In genomic region chr11:76630023-76630422, GRCm38 (mm10) we compare ENCODE assay signal across 22 mouse cellular contexts. TPM values are rescaled to one million over a fixed set of nuclear protein-coding genes. Genes with fewer than 3 reads are reported as not detected.
DNase-seq lines count a peak whose midpoint lies in the region; ATAC-seq lines count a peak whose summit lies in the region.
"Had no signal": no experiment of that assay in that cellular context is flagged by ENCODE, and none has a peak within 500 bp of the region (broad histone marks: within the 10 kb centered on the region; RNA-seq: fewer than 3 reads in every experiment).

No protein-coding gene starts in this region.

- no peak for DNase-seq in kidney, postnatal 4 days
- no peak for DNase-seq in lung, postnatal 25 days (ENCODE audit: low spot score)
- DNase-seq in limb, embryonic 10.5 days (ENCODE audit: low spot score): no peak
- no peak for DNase-seq in layer of hippocampus, adult 11-12 months (ENCODE audit: low spot score)
- DNase-seq: adrenal gland, adult 2 months; adrenal gland, postnatal 25 days; cerebellum, adult 18-20 months; cerebellum, adult 9-11 months; cerebellum, postnatal 36 days; gastrocnemius, postnatal 36 days; heart, adult 11 months; heart, postnatal 10 days; heart, postnatal 4 days had no signal

- peak; percentile 77 for ATAC-seq in kidney, embryonic 15.5 days (replicated peaks; ENCODE audit: low FRiP score)
- ATAC-seq in lung, embryonic 15.5 days (ENCODE audit: borderline replicate concordance, extremely low read depth, low FRiP score, low TSS enrichment): no peak
- ATAC-seq: forebrain, embryonic 14.5 days had no signal

- H3K36me3 ChIP-seq in kidney, embryonic 15.5 days: no peaks in the 10 kb centered on the region
- H3K36me3 ChIP-seq in lung, embryonic 15.5 days: no peaks in the 10 kb centered on the region
- H3K36me3 ChIP-seq in limb, embryonic 10.5 days: no peaks in the 10 kb centered on the region
- H3K36me3 ChIP-seq: embryonic facial prominence, embryonic 15.5 days; forebrain, embryonic 10.5 days; heart, embryonic 10.5 days; hindbrain, embryonic 12.5 days had no signal

- no peaks in the 10 kb centered on the region for H3K9me3 ChIP-seq in kidney, embryonic 15.5 days (replicated peaks)
- H3K9me3 ChIP-seq in lung, embryonic 15.5 days: no peaks in the 10 kb centered on the region
- no peaks in the 10 kb centered on the region for H3K9me3 ChIP-seq in limb, embryonic 10.5 days (replicated peaks)
- H3K9me3 ChIP-seq: embryonic facial prominence, embryonic 15.5 days; heart, embryonic 10.5 days; hindbrain, embryonic 12.5 days had no signal

- H3K9ac ChIP-seq in kidney, embryonic 15.5 days: no peak overlapping the region
- no peak overlapping the region for H3K9ac ChIP-seq in lung, embryonic 15.5 days
- H3K9ac ChIP-seq: embryonic facial prominence, embryonic 15.5 days; hindbrain, embryonic 12.5 days had no signal

- H3K27ac ChIP-seq in kidney, embryonic 15.5 days: peak overlapping the region; percentile 71
- 0 out of 2 replicates have a peak overlapping the region, but pooled peaks have one; percentile 22 for H3K27ac ChIP-seq in lung, embryonic 15.5 days
- H3K27ac ChIP-seq in limb, embryonic 10.5 days: 0 out of 2 replicates have a peak overlapping the region, but pooled peaks have one; percentile 14
- H3K27ac ChIP-seq: embryonic facial prominence, embryonic 15.5 days; forebrain, embryonic 10.5 days; heart, embryonic 10.5 days; hindbrain, embryonic 12.5 days had no signal

- H3K4me3 ChIP-seq in kidney, embryonic 15.5 days (replicated peaks): no peak overlapping the region
- no peak overlapping the region for H3K4me3 ChIP-seq in lung, embryonic 15.5 days
- no peak overlapping the region for H3K4me3 ChIP-seq in limb, embryonic 10.5 days
- H3K4me3 ChIP-seq: embryonic facial prominence, embryonic 15.5 days; erythroblast, embryonic 14.5 days; forebrain, embryonic 10.5 days; heart, embryonic 10.5 days; hindbrain, embryonic 12.5 days had no signal

- 28% methylated on average over 2 of the region's 2 CpGs for WGBS in kidney, embryonic 15.5 days
- 16% methylated on average over 2 of the region's 2 CpGs for WGBS in lung, embryonic 15.5 days
- WGBS in limb, embryonic 10.5 days: 54% methylated on average over 2 of the region's 2 CpGs

- peaks cover 14% of the 10 kb centered on the region for H3K4me1 ChIP-seq in kidney, embryonic 15.5 days
- peaks cover 7% of the 10 kb centered on the region; the same call in 1 of the 2 replicates for H3K4me1 ChIP-seq in lung, embryonic 15.5 days
- H3K4me1 ChIP-seq in limb, embryonic 10.5 days: peaks cover 6% of the 10 kb centered on the region
- H3K4me1 ChIP-seq: embryonic facial prominence, embryonic 15.5 days; hindbrain, embryonic 12.5 days had no signal

- no peaks in the 10 kb centered on the region for H3K27me3 ChIP-seq in kidney, embryonic 15.5 days
- H3K27me3 ChIP-seq in lung, embryonic 15.5 days: no peaks in the 10 kb centered on the region
- H3K27me3 ChIP-seq in limb, embryonic 10.5 days (ENCODE audit: low read depth, poor library complexity, severe bottlenecking): no peaks in the 10 kb centered on the region
- H3K27me3 ChIP-seq: embryonic facial prominence, embryonic 15.5 days; hindbrain, embryonic 12.5 days had no signal

- H3K4me2 ChIP-seq in kidney, embryonic 15.5 days: no peak overlapping the region
- H3K4me2 ChIP-seq in lung, embryonic 15.5 days: no peak overlapping the region
- H3K4me2 ChIP-seq: embryonic facial prominence, embryonic 15.5 days; hindbrain, embryonic 12.5 days had no signal

RNA-seq across cellular contexts. Expression of gene Abr, which starts 7.9 kb away (rescaled TPM):
- polyA plus RNA-seq in kidney, embryonic 15.5 days (2015; fragmentation: Nextera tagmentation; extraction: Ambion mirVana): 44.2 and 48.3 TPM in 2 replicates
- polyA plus RNA-seq in lung, embryonic 15.5 days (2015; fragmentation: Nextera tagmentation; extraction: Ambion mirVana): 25.9 and 28.3 TPM in 2 replicates
- polyA plus RNA-seq in limb, embryonic 10.5 days (2016; fragmentation: Nextera tagmentation; extraction: Ambion mirVana): 44.7 and 53.7 TPM in 2 replicates

RNA-seq across cellular contexts. Expression of gene Bhlha9, which starts 42.2 kb away (rescaled TPM):
- 0.30 and 0.54 TPM in 2 replicates for polyA plus RNA-seq in kidney, embryonic 15.5 days (2015; fragmentation: Nextera tagmentation; extraction: Ambion mirVana)
- not detected in 2 replicates for polyA plus RNA-seq in lung, embryonic 15.5 days (2015; fragmentation: Nextera tagmentation; extraction: Ambion mirVana)
- polyA plus RNA-seq in limb, embryonic 10.5 days (2016; fragmentation: Nextera tagmentation; extraction: Ambion mirVana): 18.9 and 22.9 TPM in 2 replicates
- polyA plus RNA-seq: erythroblast, embryonic 14.5 days; forebrain, embryonic 10.5 days; heart, embryonic 14.5 days had no signal

RNA-seq across cellular contexts. Expression of gene Trarg1, which starts 49.6 kb away (rescaled TPM):
- 1.2 and 2.1 TPM in 2 replicates for polyA plus RNA-seq in kidney, embryonic 15.5 days (2015; fragmentation: Nextera tagmentation; extraction: Ambion mirVana)
- polyA plus RNA-seq in lung, embryonic 15.5 days (2015; fragmentation: Nextera tagmentation; extraction: Ambion mirVana): 0.47 and 0.67 TPM in 2 replicates
- polyA plus RNA-seq in limb, embryonic 10.5 days (2016; fragmentation: Nextera tagmentation; extraction: Ambion mirVana): 0.04 and 0.09 TPM in 2 replicates
- polyA plus RNA-seq: erythroblast, embryonic 14.5 days had no signal

Comparison
In these comparisons a context has a peak if more than half of its experiments do, and no peak if none do; other contexts are left out.
1. H3K27ac ChIP-seq: peak in every context shown above with its lines; median percentile 71 in kidney, embryonic 15.5 days; 22 in lung, embryonic 15.5 days; 14 in limb, embryonic 10.5 days.
2. RNA of gene Bhlha9, which starts 42.2 kb away (polyA plus RNA-seq): 18.9 to 22.9 TPM in limb, embryonic 10.5 days; 0.30 to 0.54 TPM in kidney, embryonic 15.5 days and not detected in lung, embryonic 15.5 days; every median in the first group is over 10 times any median in the second.